Mouse (Mus musculus) small intestine, adult 2 months (tissue): ENCODE measurements around the gene Rcsd1.

Source experiments
- CTCF ChIP-seq: fragments of 200-500 bp; IDR thresholded peaks from 2 replicates; pipeline ENCODE4 v1.5.1; 2012; ENCODE audit warnings: low read depth, mild to moderate bottlenecking, control low read depth, inconsistent platforms, low read length, moderate library complexity, mixed read lengths; ENCODE audit not compliant: insufficient replicate concordance, insufficient read length; ENCODE audit errors: extremely low read depth
- POLR2A ChIP-seq: fragments of 200-500 bp; IDR thresholded peaks from 2 replicates; pipeline ENCODE4 v1.6.1; 2012; ENCODE audit warnings: low read depth, mild to moderate bottlenecking, control low read depth, inconsistent platforms, low read length, moderate library complexity

DNA sequence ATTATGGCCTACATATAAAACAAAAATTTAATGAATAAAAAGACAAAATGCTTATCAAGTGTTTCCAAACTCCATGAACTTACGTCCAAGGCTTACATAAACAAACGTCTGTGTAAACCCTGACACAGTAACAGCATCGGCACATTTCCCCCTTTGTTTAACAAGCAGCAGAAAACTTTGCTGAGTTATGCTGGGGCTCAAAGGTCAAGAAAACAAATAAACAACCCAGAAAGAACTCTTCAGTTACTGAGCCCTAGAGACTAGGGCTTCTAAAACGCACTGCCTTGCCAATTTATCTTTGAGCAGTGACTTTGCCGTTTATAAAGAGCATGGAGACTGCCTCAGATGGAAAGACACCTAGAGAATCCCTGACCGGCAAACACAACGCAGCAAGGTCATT is 92.9 kb downstream of the Rcsd1 start:
- TF ChIP-seq CTCF (no peak), POLR2A (no peak)
